ENCODE assay signal across 7 mouse cellular contexts in genomic region chr15:98871070-98871915, GRCm38 (mm10). TPM values are rescaled to one million over a fixed set of nuclear protein-coding genes. Genes with fewer than 3 reads are reported as not detected.
DNase-seq lines count a peak whose midpoint lies in the region; ATAC-seq and TF ChIP-seq lines count a peak whose summit lies in the region.

TSS of gene Kmt2d (minus strand) at chr15:98871204.

- no peaks in the 10 kb centered on the region for H3K27me3 ChIP-seq in intestine, embryonic 16.5 days (replicated peaks; ENCODE audit: control insufficient read depth, insufficient read depth, low read length)

- peak within 1 kb of the TSS; percentile 97 for H3K4me2 ChIP-seq in intestine, embryonic 16.5 days (ENCODE audit: low read depth, low read length)

- DNase-seq in urinary bladder, adult 2 months (ENCODE audit: low spot score), result no peak
- no peak for DNase-seq in urinary bladder, postnatal 25 days (ENCODE audit: low spot score)
- no peak for DNase-seq in gastrocnemius, postnatal 4 days (ENCODE audit: low spot score in 2 of 2)
- no peak for DNase-seq in lung, adult 2 months
- DNase-seq in spleen, postnatal 4 days (ENCODE audit: low spot score in 2 of 2), result peak; percentile 45 to 80

- peak within 1 kb of the TSS; percentile 90 for H3K9ac ChIP-seq in intestine, embryonic 16.5 days (ENCODE audit: low read depth, low read length)

- peak; percentile 50 for ATAC-seq in intestine, embryonic 16.5 days

- H3K27ac ChIP-seq in brown adipose tissue, adult 24 weeks (replicated peaks; ENCODE audit: low read depth, low read length), result peak within 1 kb of the TSS; percentile 98
- peak within 1 kb of the TSS; percentile 97 for H3K27ac ChIP-seq in intestine, embryonic 16.5 days (ENCODE audit: low read length)

- H3K9me3 ChIP-seq in intestine, embryonic 16.5 days (ENCODE audit: control insufficient read depth, low read length), result no peaks in the 10 kb centered on the region

- TF ChIP-seq CTCF in lung, adult 2 months (IDR thresholded peaks at IDR 0.05; ENCODE audit: insufficient read depth, low read length), result no peak

- peaks cover 19% of the 10 kb centered on the region for H3K4me1 ChIP-seq in brown adipose tissue, adult 24 weeks (ENCODE audit: control insufficient read depth, insufficient read depth, insufficient read length, low read length)
- peaks cover 25% of the 10 kb centered on the region for H3K4me1 ChIP-seq in intestine, embryonic 16.5 days (ENCODE audit: control insufficient read depth, insufficient read depth, low read length)
- H3K4me1 ChIP-seq in lung, adult 2 months (ENCODE audit: control insufficient read depth, insufficient read depth, low read length), result peaks cover 20% of the 10 kb centered on the region

- H3K4me3 ChIP-seq in brown adipose tissue, adult 24 weeks (ENCODE audit: insufficient read depth, low read depth, low read length), result peak within 1 kb of the TSS; percentile 91
- H3K4me3 ChIP-seq in intestine, embryonic 16.5 days (ENCODE audit: low read length), result peak within 1 kb of the TSS; percentile 72
- peak within 1 kb of the TSS; percentile 95 for H3K4me3 ChIP-seq in lung, adult 2 months (replicated peaks; ENCODE audit: extremely low read depth, low read depth, low read length)

- H3K36me3 ChIP-seq in intestine, embryonic 16.5 days (ENCODE audit: control insufficient read depth, insufficient read depth, low read length), result peaks cover under 1% of the 10 kb centered on the region; the same call in 1 of the 2 replicates

- TF ChIP-seq POLR2A in lung, adult 2 months (IDR thresholded peaks at IDR 0.05; ENCODE audit: borderline replicate concordance, extremely low read depth, low read depth, low read length), result no peak

- WGBS in intestine, embryonic 16.5 days, result under 1% methylated on average over 80 of the region's 94 CpGs
- WGBS in lung, adult 2 months, result 1% methylated on average over 93 of the region's 94 CpGs

RNA-seq across cellular contexts. Expression of gene Kmt2d, which starts in this region (rescaled TPM):
- 25.7 and 39.0 TPM in 2 replicates for polyA plus RNA-seq in urinary bladder, adult 2 months (2012; rRNA removed)
- 11.1 and 15.1 TPM in 2 replicates for polyA plus RNA-seq in brown adipose tissue, adult 24 weeks (2012; ENCODE audit: insufficient read depth, insufficient read length, missing spikeins)
- total RNA-seq in gastrocnemius, postnatal 4 days (2021), result 10 to 100 TPM; 63.9 to 68.6 TPM
- 7.7 and 7.9 TPM in 2 replicates for polyA plus RNA-seq in intestine, embryonic 16.5 days (2015; fragmentation: Nextera tagmentation; extraction: Ambion mirVana)
- polyA plus RNA-seq in lung, adult 2 months (2012; rRNA removed), result 24.7 and 36.0 TPM in 2 replicates

Comparison
In these comparisons a context has a peak if more than half of its experiments do, and no peak if none do; other contexts are left out.
1. DNase-seq: peak in spleen, postnatal 4 days (2 of 2); none in urinary bladder, adult 2 months (single experiment), urinary bladder, postnatal 25 days (single experiment), gastrocnemius, postnatal 4 days (0 of 2) and lung, adult 2 months (single experiment).
2. Peak in every context shown above with its lines, with median percentiles within 50 percentile points of each other: H3K4me3 ChIP-seq.